Mouse (Mus musculus) heart, embryonic 15.5 days (tissue): Measurements from ENCODE around the gene Ankub1. TPM values are rescaled to one million over a fixed set of nuclear protein-coding genes. Genes with fewer than 3 reads are reported as not detected.

Experiments used
- ATAC-seq: fragments of 200-750 bp; cut with Nextera tagmentation; replicated peaks from 2 replicates; pipeline ENCODE4 v1.8.0; 2017; ENCODE audit warnings: low read depth, moderate TSS enrichment; ENCODE audit not compliant: insufficient number of reproducible peaks, insufficient read depth, low FRiP score
- H3K27ac ChIP-seq: fragments of 300-500 bp; sonication (generic); 2 replicates; pipeline ENCODE4 v1.5.1; 2015; ENCODE audit warnings: mild to moderate bottlenecking, inconsistent platforms
- H3K27me3 ChIP-seq: fragments of 300-500 bp; sonication (generic); 2 replicates; pipeline ENCODE4 v1.6.1; 2015; ENCODE audit warnings: inconsistent platforms
- H3K36me3 ChIP-seq: fragments of 300-500 bp; sonication (generic); 2 replicates; pipeline ENCODE4 v1.6.1; 2015; ENCODE audit warnings: mild to moderate bottlenecking, inconsistent platforms
- H3K4me1 ChIP-seq: fragments of 300-500 bp; sonication (generic); replicated peaks from 2 replicates; pipeline ENCODE4 v1.6.1; 2015; ENCODE audit warnings: inconsistent platforms
- H3K4me2 ChIP-seq: fragments of 300-500 bp; sonication (generic); 2 replicates; pipeline ENCODE4 v1.6.1; 2015; ENCODE audit warnings: inconsistent platforms, mild to moderate bottlenecking, moderate library complexity
- H3K4me3 ChIP-seq: fragments of 300-500 bp; sonication (generic); 2 replicates; pipeline ENCODE4 v1.5.1; 2015; ENCODE audit warnings: mild to moderate bottlenecking, inconsistent platforms
- H3K9ac ChIP-seq: fragments of 300-500 bp; sonication (generic); 2 replicates; pipeline ENCODE4 v1.6.1; 2015; ENCODE audit warnings: mild to moderate bottlenecking, inconsistent platforms
- H3K9me3 ChIP-seq: fragments of 300-500 bp; sonication (generic); replicated peaks from 2 replicates; pipeline ENCODE4 v1.6.1; 2016; ENCODE audit warnings: inconsistent platforms
- WGBS: fragments of 180-500 bp; shearing (Covaris S2); methylation state at CpG from one replicate; pipeline ENCODE4 v1.1.7; 2015; ENCODE audit warnings: mixed read lengths; 5-methylcytosine and 5-hydroxymethylcytosine counted together
- polyA plus RNA-seq: library from polyadenylated mRNA; unstranded; fragments of >200 nt; fragmentation: Nextera tagmentation; extraction: Ambion mirVana; gene quantifications from 2 replicates; pipeline ENCODE4 v1.2.1, GENCODE M21; 2015

The Ankub1 gene
- polyA plus RNA-seq, 1 experiment from 2014 or later = not detected

GRCm38 (mm10) chr3:57673586-57673985 lies 19.0 kb downstream of the Ankub1 start:
- Histone ChIP-seq H3K4me1 (no peaks in the 10 kb centered on the region), H3K9me3 (no peaks in the 10 kb centered on the region), H3K36me3 (no peaks in the 10 kb centered on the region), H3K4me2 (no peak overlapping the region), H3K9ac (no peak overlapping the region), H3K27me3 (no peaks in the 10 kb centered on the region), H3K27ac (no peak overlapping the region), H3K4me3 (no peak overlapping the region)
- no peak for ATAC-seq
- WGBS = 83% methylated on average over 4 of the region's 4 CpGs

GRCm38 (mm10) chr3:57667054-57667723 lies 25.4 kb downstream of the Ankub1 start:
- peak overlapping the region; percentile 39 for H3K4me3 ChIP-seq
- 0 out of 2 replicates have a peak overlapping the region, but pooled peaks have one; percentile 36 for H3K9ac ChIP-seq
- no peaks in the 10 kb centered on the region for H3K27me3 ChIP-seq
- no peak overlapping the region for H3K27ac ChIP-seq
- peak overlapping the region; percentile 59 for H3K4me2 ChIP-seq
- 29% methylated on average over 14 of the region's 14 CpGs for WGBS
- ATAC-seq = no peak
- H3K9me3 ChIP-seq = no peaks in the 10 kb centered on the region
- H3K36me3 ChIP-seq = no peaks in the 10 kb centered on the region
- H3K4me1 ChIP-seq = no peaks in the 10 kb centered on the region

GRCm38 (mm10) chr3:57665880-57666279 lies 26.7 kb downstream of the Ankub1 start:
- Histone ChIP-seq H3K4me1 (no peaks in the 10 kb centered on the region), H3K4me3 (no peak overlapping the region), H3K36me3 (no peaks in the 10 kb centered on the region), H3K27me3 (no peaks in the 10 kb centered on the region), H3K9ac (no peak overlapping the region), H3K27ac (no peak overlapping the region), H3K9me3 (no peaks in the 10 kb centered on the region), H3K4me2 (no peak overlapping the region)
- WGBS = 87% methylated on average over 5 of the region's 5 CpGs
- ATAC-seq = no peak

GRCm38 (mm10) chr3:57664682-57665081 lies 27.9 kb downstream of the Ankub1 start:
- Histone ChIP-seq H3K9ac (no peak overlapping the region), H3K4me2 (no peak overlapping the region)

GRCm38 (mm10) chr3:57663731-57664130 lies 28.9 kb downstream of the Ankub1 start:
- H3K36me3 ChIP-seq = no peaks in the 10 kb centered on the region
- H3K9ac ChIP-seq = no peak overlapping the region
- no peak overlapping the region for H3K27ac ChIP-seq
- H3K4me1 ChIP-seq = no peaks in the 10 kb centered on the region
- no peaks in the 10 kb centered on the region for H3K9me3 ChIP-seq
- H3K4me3 ChIP-seq = no peak overlapping the region
- no peak overlapping the region for H3K4me2 ChIP-seq
- no peaks in the 10 kb centered on the region for H3K27me3 ChIP-seq
- ATAC-seq = no peak
- WGBS = 16% methylated on average over 6 of the region's 6 CpGs

More at GRCm38 (mm10) chr3:57664682-57665081, 27.9 kb downstream of the Ankub1 start:
- Histone ChIP-seq H3K4me1 (no peaks in the 10 kb centered on the region), H3K27ac (no peak overlapping the region), H3K9me3 (no peaks in the 10 kb centered on the region), H3K36me3 (no peaks in the 10 kb centered on the region), H3K4me3 (no peak overlapping the region), H3K27me3 (no peaks in the 10 kb centered on the region)
- 52% methylated on average over 10 of the region's 10 CpGs for WGBS
- no peak for ATAC-seq

- WGBS = 48% methylated on average over 6 of the region's 6 CpGs
- ATAC-seq = no peak
- H3K4me1 ChIP-seq = no peaks in the 10 kb centered on the region
Observed at GRCm38 (mm10) chr3:57658608-57659007, 34.0 kb downstream of the Ankub1 start.

GRCm38 (mm10) chr3:57653646-57654045 lies 39.0 kb downstream of the Ankub1 start:
- H3K27me3 ChIP-seq = no peaks in the 10 kb centered on the region
- H3K9ac ChIP-seq = no peak overlapping the region
- 78% methylated on average over 3 of the region's 3 CpGs for WGBS
- H3K4me3 ChIP-seq = no peak overlapping the region
- ATAC-seq = no peak
- H3K9me3 ChIP-seq = no peaks in the 10 kb centered on the region
- H3K4me1 ChIP-seq = peaks cover 6% of the 10 kb centered on the region; the same call in 1 of the 2 replicates
- no peaks in the 10 kb centered on the region for H3K36me3 ChIP-seq
- H3K4me2 ChIP-seq = no peak overlapping the region
- H3K27ac ChIP-seq = no peak overlapping the region

More at GRCm38 (mm10) chr3:57658608-57659007, 34.0 kb downstream of the Ankub1 start:
- Histone ChIP-seq H3K9me3 (no peaks in the 10 kb centered on the region), H3K9ac (no peak overlapping the region), H3K36me3 (no peaks in the 10 kb centered on the region), H3K27me3 (no peaks in the 10 kb centered on the region), H3K4me2 (no peak overlapping the region), H3K27ac (no peak overlapping the region), H3K4me3 (no peak overlapping the region)

- no peak for ATAC-seq
- no peak overlapping the region for H3K27ac ChIP-seq
- no peak overlapping the region for H3K9ac ChIP-seq
- H3K36me3 ChIP-seq = no peaks in the 10 kb centered on the region
- no peak overlapping the region for H3K4me2 ChIP-seq
- no peak overlapping the region for H3K4me3 ChIP-seq
- 72% methylated on average over 3 of the region's 3 CpGs for WGBS
- no peaks in the 10 kb centered on the region for H3K9me3 ChIP-seq
- H3K4me1 ChIP-seq = peaks cover 6% of the 10 kb centered on the region; the same call in 1 of the 2 replicates
- no peaks in the 10 kb centered on the region for H3K27me3 ChIP-seq
Observed at GRCm38 (mm10) chr3:57652485-57652884, 40.1 kb downstream of the Ankub1 start.

- Histone ChIP-seq H3K4me3 (peak overlapping the region; percentile 75), H3K4me2 (peak overlapping the region; percentile 71), H3K27ac (0 out of 2 replicates have a peak overlapping the region, but pooled peaks have one; percentile 85), H3K36me3 (no peaks in the 10 kb centered on the region), H3K27me3 (no peaks in the 10 kb centered on the region), H3K4me1 (peaks cover 6% of the 10 kb centered on the region; the same call in 1 of the 2 replicates), H3K9me3 (no peaks in the 10 kb centered on the region), H3K9ac (peak overlapping the region; percentile 82)
- WGBS = 73% methylated on average over 3 of the region's 3 CpGs
- no peak for ATAC-seq
Observed at GRCm38 (mm10) chr3:57651865-57652259, 40.7 kb downstream of the Ankub1 start.

- WGBS = under 1% methylated on average over 42 of the region's 42 CpGs
- peak; percentile 93 for ATAC-seq
Observed at GRCm38 (mm10) chr3:57651231-57651864, 41.3 kb downstream of the Ankub1 start, which contains the start of gene Commd2. Gene Commd2, minus strand, starts transcription at chr3:57651715.

GRCm38 (mm10) chr3:57643191-57643590 lies 49.4 kb downstream of the Ankub1 start:
- Histone ChIP-seq H3K4me3 (no peak overlapping the region), H3K9ac (no peak overlapping the region)
- 92% methylated on average over 6 of the region's 6 CpGs for WGBS

More at GRCm38 (mm10) chr3:57651231-57651864, 41.3 kb downstream of the Ankub1 start, which contains the start of gene Commd2:
- Histone ChIP-seq H3K4me2 (peak within 1 kb of the TSS; percentile 71), H3K9ac (peak within 1 kb of the TSS; percentile 82), H3K4me3 (peak within 1 kb of the TSS; percentile 75), H3K36me3 (peaks cover 3% of the 10 kb centered on the region; the same call in 1 of the 2 replicates), H3K4me1 (peaks cover 6% of the 10 kb centered on the region; the same call in 1 of the 2 replicates), H3K9me3 (no peaks in the 10 kb centered on the region), H3K27me3 (no peaks in the 10 kb centered on the region), H3K27ac (peak within 1 kb of the TSS; percentile 85)

More at GRCm38 (mm10) chr3:57643191-57643590, 49.4 kb downstream of the Ankub1 start:
- H3K36me3 ChIP-seq = peaks cover 14% of the 10 kb centered on the region
- H3K4me1 ChIP-seq = no peaks in the 10 kb centered on the region
- ATAC-seq = no peak
- H3K27ac ChIP-seq = no peak overlapping the region
- no peak overlapping the region for H3K4me2 ChIP-seq
- H3K9me3 ChIP-seq = no peaks in the 10 kb centered on the region
- H3K27me3 ChIP-seq = no peaks in the 10 kb centered on the region
